In the genomic region with DNA sequence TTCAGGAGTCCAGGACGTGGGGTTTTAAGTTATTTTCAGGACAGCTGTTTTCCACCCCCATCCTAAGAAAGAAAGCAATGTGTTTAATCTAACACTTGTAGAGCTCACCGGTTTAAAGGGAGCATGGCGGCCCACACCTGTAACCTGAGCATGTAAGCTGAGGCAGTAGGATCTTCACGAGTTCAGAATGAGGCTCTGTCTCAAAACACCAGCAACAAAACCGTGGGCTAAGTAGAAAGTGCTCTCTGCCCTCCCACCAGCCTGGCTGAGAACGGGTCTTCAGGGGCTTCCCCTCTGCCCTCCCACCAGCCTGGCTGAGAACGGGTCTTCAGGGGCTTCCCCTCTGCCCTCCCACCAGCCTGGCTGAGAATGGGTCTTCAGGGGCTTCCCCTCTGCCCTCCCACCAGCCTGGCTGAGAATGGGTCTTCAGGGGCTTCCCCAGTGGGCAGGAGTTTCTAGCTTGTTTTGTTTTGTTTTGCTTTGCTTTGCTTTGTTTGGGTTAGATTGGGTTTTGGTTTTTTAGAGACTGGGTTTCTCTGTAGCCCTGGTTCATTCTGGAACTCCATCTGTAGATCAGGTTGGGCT, we compare ENCODE assay signal across 7 mouse cellular contexts. TPM values are rescaled to one million over a fixed set of nuclear protein-coding genes. Genes with fewer than 3 reads are reported as not detected.
DNase-seq lines count a peak whose midpoint lies in the region; TF ChIP-seq lines count a peak whose summit lies in the region.
"Not testable (repeated sequence)": the region's sequence is repeated elsewhere in the genome, so short reads cannot be mapped to it uniquely, and the experiment has no call there.
"Had no signal": no experiment of that assay in that cellular context is flagged by ENCODE, and none has a peak within 500 bp of the region (broad histone marks: within the 10 kb centered on the region; RNA-seq: fewer than 3 reads in every experiment).

No protein-coding gene starts in this region.

- not testable (repeated sequence) for H3K79me2 ChIP-seq in CH12.LX (replicated peaks; ENCODE audit: control insufficient read depth, extremely low read depth, insufficient read depth, poor library complexity, severe bottlenecking)

- H3K27me3 ChIP-seq in CH12.LX (replicated peaks) = not testable (repeated sequence)

- not testable (repeated sequence) for H3K9ac ChIP-seq in CH12.LX (ENCODE audit: insufficient read depth, low read depth); ES-E14 (ENCODE audit: insufficient read depth, low read depth, low read length, poor library complexity, severe bottlenecking)

- H3K9me3 ChIP-seq in CH12.LX (replicated peaks; ENCODE audit: low read length); ES-E14 (ENCODE audit: control insufficient read depth, insufficient read depth, low read depth, low read length): not testable (repeated sequence)

- H3K4me2 ChIP-seq in CH12.LX (ENCODE audit: insufficient read depth, low read depth, poor library complexity, severe bottlenecking) = peak overlapping the region; percentile 66; the same call in 1 of the 2 replicates

- not testable (repeated sequence) for TF ChIP-seq EP300 in CH12.LX (IDR thresholded peaks at IDR 0.05; ENCODE audit: low read length)

- not testable (repeated sequence) for TF ChIP-seq POLR2A in CH12.LX (IDR thresholded peaks at IDR 0.05; ENCODE audit: low read depth, low read length)

- not testable (repeated sequence) for TF ChIP-seq CTCF in CH12.LX (conservative IDR thresholded peaks at IDR 0.05 in 1 of 2, IDR thresholded peaks at IDR 0.05 in 1 of 2; ENCODE audit: low read depth in 2 of 2, low read length in 2 of 2)

- dilution Hi-C loops in CH12.LX (cut with MboI; ENCODE audit: extremely low pct_ligation_motif_present, extremely low pct_unique_long_range_greater_than_20kb, low sequenced_read_pairs) = not testable (repeated sequence)

- DNase-seq in CD4-positive, CD25-positive, alpha-beta regulatory T cell, adult 2 months (ENCODE audit: low read depth, low spot score) = peak; percentile 56
- DNase-seq in CH12.LX (ENCODE audit: extremely low read depth); ES-E14 (ENCODE audit: low read depth, low spot score): not testable (repeated sequence)
- peak; percentile 51 for DNase-seq in induced T-regulatory cell, adult 2 months (ENCODE audit: low read depth)
- DNase-seq in spleen, postnatal 36 days (ENCODE audit: low spot score in 2 of 2) = peak; percentile 27 to 34

- H3K36me3 ChIP-seq in CH12.LX (replicated peaks in 1 of 2; ENCODE audit: control insufficient read depth in 1 of 2, insufficient read depth in 1 of 2, low read length in 1 of 2); ES-E14 (ENCODE audit: control insufficient read depth, insufficient read depth, low read length, poor library complexity, severe bottlenecking): not testable (repeated sequence)

- H3K27ac ChIP-seq in CH12.LX (ENCODE audit: insufficient read depth, low read depth) = not testable (repeated sequence)
- peak overlapping the region; percentile 71; the same call in 1 of the 2 replicates for H3K27ac ChIP-seq in ES-E14 (ENCODE audit: insufficient read depth, low read depth, low read length, poor library complexity, severe bottlenecking)

- in situ Hi-C loops in CH12.LX (cut with MboI; ENCODE audit: low pct_ligation_motif_present, low pct_unique_long_range_greater_than_20kb, low sequenced_read_pairs) = loop anchor here (5.0 kb wide), 3 partner anchors 39 to 254 kb away; no protein-coding TSS in a partner anchor
- in situ Hi-C loops in ES-E14 (cut with MboI; ENCODE audit: low sequenced_read_pairs in 2 of 2, unreplicated experiment in 2 of 2) = not testable (repeated sequence)

- peak overlapping the region in 1 of 3 experiments; percentile 41 for H3K4me3 ChIP-seq in CH12.LX (replicated peaks in 1 of 3; ENCODE audit: low read depth in 2 of 3, low read length in 2 of 3, poor library complexity in 1 of 3)
- not testable (repeated sequence) for H3K4me3 ChIP-seq in ES-E14 (ENCODE audit: insufficient read depth in 1 of 2, low read depth in 1 of 2, low read length in 2 of 2, poor library complexity in 1 of 2, severe bottlenecking in 1 of 2)

- not testable (repeated sequence) for TF ChIP-seq RAD21 in CH12.LX (IDR thresholded peaks at IDR 0.05; ENCODE audit: low read depth, low read length)

- H3K4me1 ChIP-seq in CH12.LX (ENCODE audit: control insufficient read depth in 1 of 2, insufficient read depth in 2 of 2) (peaks cover 20 to 68% of the 10 kb centered on the region in 2 experiments), ES-E14 (ENCODE audit: control insufficient read depth in 2 of 2, insufficient read depth in 2 of 2, low read length in 2 of 2, poor library complexity in 1 of 2) (peaks cover 5 to 32% of the 10 kb centered on the region in 2 experiments; a peak in 3 of 4 replicates)

TF ChIP-seq in CH12.LX, 34 proteins besides CTCF, POLR2A, EP300 and RAD21:
- TF ChIP-seq BHLHE40 (IDR thresholded peaks at IDR 0.05; ENCODE audit: low read depth, low read length) (peak; percentile 55), ETS1 (conservative IDR thresholded peaks at IDR 0.05; ENCODE audit: low read depth, low read length) (peak; percentile 74), IRF4 (IDR thresholded peaks at IDR 0.05; ENCODE audit: low read depth, low read length) (peak; percentile 38), MEF2A (IDR thresholded peaks at IDR 0.05; ENCODE audit: borderline replicate concordance, low read depth, low read length) (peak; percentile 78; the same call in 1 of the 2 replicates), TCF12 (IDR thresholded peaks at IDR 0.05; ENCODE audit: low read depth, low read length) (peak; percentile 40; the same call in 1 of the 2 replicates)

RNA-seq across cellular contexts. Expression of a gene that starts 17.1 kb away (rescaled TPM):
- total RNA-seq in CH12.LX (2012; rRNA removed) = 129 and 141 TPM in 2 replicates
- total RNA-seq in CH12.LX (2014; rRNA removed) = 176 and 199 TPM in 2 replicates
- 157 and 176 TPM in 2 replicates for polyA plus RNA-seq in CH12.LX (2012; ENCODE audit: insufficient read length, low read depth)
- total RNA-seq in ES-E14 (2012; rRNA removed) = 121 and 180 TPM in 2 replicates
- total RNA-seq: MEL had no signal
- polyA plus RNA-seq: erythroblast, embryonic 14.5 days had no signal

RNA-seq across cellular contexts. Expression of a gene that starts 22.3 kb away (rescaled TPM):
- total RNA-seq in CH12.LX (2012; rRNA removed) = 92.3 and 102 TPM in 2 replicates
- total RNA-seq in CH12.LX (2014; rRNA removed) = 155 and 171 TPM in 2 replicates
- polyA plus RNA-seq in CH12.LX (2012; ENCODE audit: insufficient read length, low read depth) = 163 and 180 TPM in 2 replicates
- 8.6 and 10.4 TPM in 2 replicates for total RNA-seq in ES-E14 (2012; rRNA removed)
